Mouse (Mus musculus) embryonic fibroblast, embryonic 13.5 days (primary cell): Measurements from ENCODE around the gene Anapc13.

ENCODE experiments used
- CTCF ChIP-seq: IDR thresholded peaks from 2 replicates; pipeline ENCODE4 v1.5.1; 2011; ENCODE audit warnings: mild to moderate bottlenecking, control low read depth, low read length, moderate library complexity, borderline replicate concordance; ENCODE audit not compliant: insufficient read depth
- POLR2A ChIP-seq: IDR thresholded peaks from 2 replicates; pipeline ENCODE4 v1.6.1; 2011; ENCODE audit warnings: low read depth, mild to moderate bottlenecking, control low read depth, low read length, moderate library complexity

- TF ChIP-seq CTCF, result no peak
- no peak for TF ChIP-seq POLR2A
These were observed 10.5 kb downstream of the Anapc13 start for GRCm38 (mm10) chr9:102636553-102636952.
